Mouse (Mus musculus) brain, embryonic 14.5 days (tissue): ENCODE data around the gene Pabpn1l.

Source experiments
- CTCF ChIP-seq: fragments of 200-500 bp; IDR thresholded peaks from 2 replicates; pipeline ENCODE4 v1.5.1; 2012; ENCODE audit warnings: inconsistent platforms, mild to moderate bottlenecking, moderate library complexity, borderline replicate concordance; ENCODE audit not compliant: insufficient read depth, insufficient read length; ENCODE audit errors: extremely low read depth
- POLR2A ChIP-seq: fragments of 200-500 bp; IDR thresholded peaks from 2 replicates; pipeline ENCODE4 v1.6.1; 2012; ENCODE audit warnings: mild to moderate bottlenecking, inconsistent platforms, borderline replicate concordance; ENCODE audit not compliant: poor library complexity, insufficient read depth, insufficient read length, severe bottlenecking; ENCODE audit errors: extremely low read depth

DNA sequence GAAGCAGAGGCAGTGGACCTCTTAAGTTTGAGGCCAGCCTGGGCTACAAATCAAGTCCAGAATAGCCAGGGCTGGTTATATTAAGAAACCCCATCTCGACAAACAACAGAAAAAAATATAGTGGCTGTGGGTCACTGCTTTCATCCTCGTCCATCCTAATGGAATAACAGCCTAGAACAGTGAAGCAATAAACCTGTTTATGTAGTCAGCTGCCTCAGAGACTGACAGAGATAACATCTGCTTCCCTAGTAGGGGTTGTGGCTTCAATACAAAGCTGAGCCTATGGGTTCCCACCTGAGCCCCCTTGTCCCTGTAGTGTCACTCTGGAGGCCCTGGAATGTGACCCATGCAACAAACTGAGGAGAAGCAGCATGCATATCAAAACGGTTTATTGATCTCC, 48.3 kb downstream of the Pabpn1l start:
- no peak for TF ChIP-seq POLR2A
- no peak for TF ChIP-seq CTCF
